Mouse (Mus musculus): Measurements from ENCODE around the gene Opn1sw.

GRCm38 (mm10) chr6:29397575-29397974 is 9.3 kb upstream of the Opn1sw start:
- TF ChIP-seq POLR2A (IDR thresholded peaks at IDR 0.05; ENCODE audit: low read depth, low read length) (no peak), CTCF (IDR thresholded peaks at IDR 0.05; ENCODE audit: extremely low read depth, insufficient read length, insufficient replicate concordance, low read depth, low read length) (no peak)
